Mouse (Mus musculus): Measurements from ENCODE around the gene Ppp1r2.

DNA sequence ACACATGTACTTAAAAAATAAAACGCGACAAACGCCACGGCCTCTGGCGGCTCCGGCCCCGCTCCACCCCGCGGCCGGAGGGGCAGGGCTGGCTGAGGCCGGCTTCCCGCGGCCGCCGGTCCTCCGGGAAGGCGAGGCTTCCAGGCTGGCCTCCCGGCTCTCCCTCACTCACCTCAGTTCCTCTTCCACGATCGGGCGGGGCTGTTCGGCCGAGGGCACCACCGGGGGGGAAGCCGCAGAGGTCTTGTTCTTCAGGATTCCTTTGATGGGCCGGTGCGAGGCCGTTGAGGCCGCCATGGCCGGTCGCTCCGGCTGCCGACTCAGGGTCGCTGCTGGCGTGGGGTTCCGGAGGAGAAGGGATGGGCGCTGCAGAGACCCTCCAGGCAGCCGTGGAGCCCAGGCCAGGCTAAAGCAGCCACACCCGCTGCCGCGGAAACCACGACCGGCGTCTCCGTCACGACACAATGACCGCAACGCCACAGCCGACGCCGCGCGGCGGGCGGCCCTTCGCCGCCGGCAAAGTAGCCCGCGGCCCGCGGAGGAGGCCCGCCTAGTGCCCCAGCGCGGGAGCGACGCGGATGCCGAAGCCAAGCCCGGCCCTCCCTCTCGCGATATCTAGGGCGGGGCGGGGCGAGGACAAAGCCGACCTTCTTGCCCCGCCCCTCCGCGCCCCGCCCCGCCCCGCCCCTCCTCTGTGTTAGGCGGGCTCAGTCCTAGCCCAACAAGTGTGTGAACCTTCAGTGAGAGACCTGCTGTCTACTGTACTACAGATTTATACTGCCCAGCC is at the start of gene Ppp1r2:
- TF ChIP-seq CTCF (IDR thresholded peaks at IDR 0.05; ENCODE audit: borderline replicate concordance, extremely low read depth, insufficient read depth, insufficient read length), result no peak
- peak; percentile 97 for TF ChIP-seq POLR2A (IDR thresholded peaks at IDR 0.05; ENCODE audit: borderline replicate concordance, extremely low read depth, insufficient read depth, insufficient read length, poor library complexity, severe bottlenecking)
